In genomic region chr15:100914734-100915242, GRCm38 (mm10) we compare ENCODE assay signal across 8 mouse cellular contexts. TPM values are rescaled to one million over a fixed set of nuclear protein-coding genes. Genes with fewer than 3 reads are reported as not detected.
DNase-seq lines count a peak whose midpoint lies in the region; ATAC-seq and TF ChIP-seq lines count a peak whose summit lies in the region.

No protein-coding gene starts in this region.

- no peaks in the 10 kb centered on the region for H3K36me3 ChIP-seq in ES-Bruce4 (ENCODE audit: control insufficient read depth, insufficient read depth, low read length, poor library complexity, severe bottlenecking)
- H3K36me3 ChIP-seq in embryonic facial prominence, embryonic 14.5 days (ENCODE audit: control insufficient read depth, insufficient read depth, low read length), result no peaks in the 10 kb centered on the region
- H3K36me3 ChIP-seq in kidney, embryonic 15.5 days, result no peaks in the 10 kb centered on the region

- peaks cover 2% of the 10 kb centered on the region for H3K4me1 ChIP-seq in ES-Bruce4 (ENCODE audit: control insufficient read depth, insufficient read depth, low read length)
- no peaks in the 10 kb centered on the region for H3K4me1 ChIP-seq in embryonic facial prominence, embryonic 14.5 days (ENCODE audit: control insufficient read depth, insufficient read depth, low read length)
- peaks cover 13% of the 10 kb centered on the region for H3K4me1 ChIP-seq in kidney, embryonic 15.5 days

- peak overlapping the region; percentile 11; the same call in 1 of the 2 replicates for H3K9ac ChIP-seq in ES-Bruce4 (ENCODE audit: low read depth, poor library complexity, severe bottlenecking)
- 0 out of 2 replicates have a peak overlapping the region, but pooled peaks have one; percentile 31 for H3K9ac ChIP-seq in embryonic facial prominence, embryonic 14.5 days (ENCODE audit: low read depth, low read length)
- no peak overlapping the region for H3K9ac ChIP-seq in kidney, embryonic 15.5 days

- no peak for TF ChIP-seq EP300 in ES-Bruce4 (IDR thresholded peaks at IDR 0.05; ENCODE audit: insufficient read depth, low read depth, low read length)

- intact Hi-C loops in gastrocnemius, adult 2 months (cut with DNase I), result no loop called here
- intact Hi-C loops in left cerebral cortex, postnatal 25 days (cut with DNase I), result no loop called here

- WGBS in embryonic facial prominence, embryonic 14.5 days, result 3% methylated on average over 24 of the region's 24 CpGs
- WGBS in kidney, embryonic 15.5 days, result 3% methylated on average over 24 of the region's 24 CpGs

- DNase-seq in gastrocnemius, adult 2 months, result no peak
- no peak for DNase-seq in gastrocnemius, adult 8-10 months (ENCODE audit: low spot score in 2 of 2)
- peak; percentile 80 for DNase-seq in embryonic facial prominence, embryonic 14.5 days (ENCODE audit: low spot score)
- DNase-seq in lung, postnatal 36 days, result peak; percentile 35
- DNase-seq in ovary, postnatal 10 days (ENCODE audit: low spot score), result no peak
- no peak for DNase-seq in left cerebral cortex, postnatal 25 days (ENCODE audit: low spot score in 2 of 2)

- peak; percentile 29; the same call in 1 of the 2 replicates for TF ChIP-seq CTCF in gastrocnemius, adult 2 months (IDR thresholded peaks at IDR 0.05)
- TF ChIP-seq CTCF in ES-Bruce4 (IDR thresholded peaks at IDR 0.05; ENCODE audit: low read depth, low read length), result peak; percentile 33

- no peaks in the 10 kb centered on the region for H3K9me3 ChIP-seq in ES-Bruce4 (replicated peaks; ENCODE audit: control insufficient read depth, insufficient read depth, low read length, poor library complexity, severe bottlenecking)
- no peaks in the 10 kb centered on the region for H3K9me3 ChIP-seq in embryonic facial prominence, embryonic 14.5 days (ENCODE audit: control insufficient read depth, low read length)
- no peaks in the 10 kb centered on the region for H3K9me3 ChIP-seq in kidney, embryonic 15.5 days (replicated peaks)

- H3K4me2 ChIP-seq in embryonic facial prominence, embryonic 14.5 days (ENCODE audit: low read depth, low read length), result peak overlapping the region; percentile 55
- H3K4me2 ChIP-seq in kidney, embryonic 15.5 days, result peak overlapping the region; percentile 65

- H3K4me3 ChIP-seq in gastrocnemius, adult 2 months, result no peak overlapping the region
- peak overlapping the region; percentile 71 for H3K4me3 ChIP-seq in ES-Bruce4 (ENCODE audit: low read depth, low read length)
- H3K4me3 ChIP-seq in embryonic facial prominence, embryonic 14.5 days (ENCODE audit: low read depth, low read length), result peak overlapping the region; percentile 32
- H3K4me3 ChIP-seq in kidney, embryonic 15.5 days (replicated peaks), result peak overlapping the region; percentile 38

- TF ChIP-seq POLR2A in ES-Bruce4 (IDR thresholded peaks at IDR 0.05; ENCODE audit: insufficient read depth, low read length), result no peak

- no peak overlapping the region for H3K27ac ChIP-seq in gastrocnemius, adult 2 months
- no peak overlapping the region for H3K27ac ChIP-seq in ES-Bruce4 (ENCODE audit: insufficient read depth, low read length)
- no peak overlapping the region for H3K27ac ChIP-seq in embryonic facial prominence, embryonic 14.5 days (replicated peaks; ENCODE audit: low read depth, low read length)
- H3K27ac ChIP-seq in kidney, embryonic 15.5 days, result no peak overlapping the region

- no peaks in the 10 kb centered on the region for H3K27me3 ChIP-seq in ES-Bruce4 (ENCODE audit: control insufficient read depth, insufficient read depth, low read length, poor library complexity, severe bottlenecking)
- H3K27me3 ChIP-seq in embryonic facial prominence, embryonic 14.5 days (replicated peaks; ENCODE audit: control insufficient read depth, insufficient read depth, low read length), result no peaks in the 10 kb centered on the region
- H3K27me3 ChIP-seq in kidney, embryonic 15.5 days, result no peaks in the 10 kb centered on the region

- ATAC-seq in embryonic facial prominence, embryonic 14.5 days (ENCODE audit: low read depth), result peak; percentile 83
- ATAC-seq in kidney, embryonic 15.5 days (replicated peaks; ENCODE audit: low FRiP score), result peak; percentile 74

RNA-seq across cellular contexts. Expression of gene Scn8a, which starts 45.1 kb away (rescaled TPM):
- total RNA-seq in gastrocnemius, adult 2 months (2021), result under 1 TPM; 0.03 to 0.14 TPM
- total RNA-seq in gastrocnemius, adult 8-10 months (2022), result under 1 TPM in 3 of 4 experiments, not detected in 1; 0.12 to 0.22 (median 0.20) TPM
- polyA plus RNA-seq in ES-Bruce4 (2011; ENCODE audit: insufficient read depth, insufficient read length, low read depth, missing spikeins), result 7.0 and 8.9 TPM in 2 replicates
- 4.9 and 5.3 TPM in 2 replicates for polyA plus RNA-seq in embryonic facial prominence, embryonic 14.5 days (2014; fragmentation: Nextera tagmentation; extraction: Ambion mirVana)
- polyA plus RNA-seq in kidney, embryonic 15.5 days (2015; fragmentation: Nextera tagmentation; extraction: Ambion mirVana), result 11.9 and 13.3 TPM in 2 replicates
- total RNA-seq in left cerebral cortex, postnatal 25 days (2021), result 100 to 1,000 TPM; 212 to 242 TPM

Comparison
In these comparisons a context has a peak if more than half of its experiments do, and no peak if none do; other contexts are left out.
1. DNase-seq: peak in embryonic facial prominence, embryonic 14.5 days (single experiment) and lung, postnatal 36 days (single experiment); none in gastrocnemius, adult 2 months (single experiment), gastrocnemius, adult 8-10 months (0 of 2), ovary, postnatal 10 days (single experiment) and left cerebral cortex, postnatal 25 days (0 of 2).
2. RNA of gene Scn8a, which starts 45.1 kb away (total RNA-seq): 212 to 242 TPM in left cerebral cortex, postnatal 25 days; 0.12 to 0.22 TPM in gastrocnemius, adult 8-10 months and 0.03 to 0.14 TPM in gastrocnemius, adult 2 months; every median in the first group is over 100 times any median in the second.